Mouse (Mus musculus): Measurements from ENCODE around the gene Ywhae. TPM values are rescaled to one million over a fixed set of nuclear protein-coding genes. Genes with fewer than 3 reads are reported as not detected.
A peak's percentile ranks its signal among the peaks of the same experiment; 100 is the strongest.

The Ywhae gene
- total RNA-seq, 2 experiments from 2014 or later: 524 to 527 TPM

DNA sequence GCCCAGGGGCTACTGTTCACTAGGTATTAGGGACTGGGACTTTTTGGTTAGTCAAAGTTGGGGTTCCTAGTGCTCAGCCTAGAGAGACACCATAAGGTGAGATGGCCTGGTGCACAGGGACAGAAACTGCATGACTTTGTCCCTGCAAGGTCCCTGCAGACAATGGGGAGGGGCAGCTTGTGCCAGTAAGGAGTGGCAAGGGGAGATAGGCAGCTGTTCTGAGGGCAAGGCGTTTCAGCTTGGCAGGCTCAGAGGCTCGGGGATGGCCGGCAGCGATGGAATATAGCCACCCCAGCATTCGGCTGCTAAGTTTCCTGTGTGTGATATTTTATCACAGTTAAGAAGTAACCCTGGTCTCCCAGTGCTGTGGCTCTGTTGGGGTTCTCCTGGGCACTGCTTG, 51.1 kb downstream of the Ywhae start:
- DNase-seq: no peak
- intact Hi-C loops (cut with DNase I): loop anchor here (2.0 to 10.0 kb wide), 3 partner anchors 119 to 441 kb away; no protein-coding TSS in a partner anchor

DNA sequence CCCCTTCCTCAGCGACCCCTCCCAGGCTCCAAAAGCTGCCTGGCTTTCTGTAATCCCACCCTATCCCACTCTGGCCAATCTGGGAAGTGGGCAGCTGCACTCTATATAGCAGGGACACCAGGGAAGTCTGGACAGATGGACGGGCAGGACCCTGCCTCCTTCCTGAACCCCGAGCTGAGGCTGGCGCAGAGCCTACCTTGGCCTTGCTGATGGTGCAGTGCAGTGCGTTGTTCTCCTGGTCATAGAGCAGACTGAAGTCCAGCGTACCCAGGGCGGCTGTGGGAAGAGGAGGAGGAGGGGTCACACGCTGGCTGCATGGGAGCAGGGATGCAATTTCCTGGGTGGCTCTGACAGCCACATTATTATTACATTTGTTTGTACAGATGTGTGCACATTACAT, 53.2 kb downstream of the Ywhae start:
- intact Hi-C loops (cut with DNase I): loop anchor here (10.0 kb wide), 1 partner anchor 439 kb away; no protein-coding TSS in a partner anchor
- no peak for DNase-seq

DNA sequence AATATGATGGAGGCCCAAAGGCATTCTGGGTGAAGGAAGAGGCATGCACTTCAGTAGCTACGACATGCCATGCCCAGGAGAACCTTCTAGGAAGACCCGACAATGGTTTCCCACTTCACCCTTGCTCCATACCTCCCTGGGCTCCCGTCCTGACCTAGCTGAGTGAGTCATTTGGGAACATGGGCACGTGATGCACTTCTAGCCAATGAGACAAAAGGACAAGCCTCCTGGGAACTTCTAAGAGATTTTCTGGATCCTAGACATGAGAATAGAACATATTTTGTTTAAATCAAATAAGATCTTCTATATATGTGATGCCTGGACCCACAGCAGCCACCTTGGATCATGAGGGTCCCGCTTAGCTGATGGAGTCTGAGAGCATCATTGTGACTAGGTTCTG, 59.9 kb downstream of the Ywhae start:
- intact Hi-C loops (cut with DNase I): no loop called here
- DNase-seq: no peak

GRCm38 (mm10) chr11:75793351-75793750, 60.7 kb downstream of the Ywhae start:
- intact Hi-C loops (cut with DNase I): no loop called here

DNA sequence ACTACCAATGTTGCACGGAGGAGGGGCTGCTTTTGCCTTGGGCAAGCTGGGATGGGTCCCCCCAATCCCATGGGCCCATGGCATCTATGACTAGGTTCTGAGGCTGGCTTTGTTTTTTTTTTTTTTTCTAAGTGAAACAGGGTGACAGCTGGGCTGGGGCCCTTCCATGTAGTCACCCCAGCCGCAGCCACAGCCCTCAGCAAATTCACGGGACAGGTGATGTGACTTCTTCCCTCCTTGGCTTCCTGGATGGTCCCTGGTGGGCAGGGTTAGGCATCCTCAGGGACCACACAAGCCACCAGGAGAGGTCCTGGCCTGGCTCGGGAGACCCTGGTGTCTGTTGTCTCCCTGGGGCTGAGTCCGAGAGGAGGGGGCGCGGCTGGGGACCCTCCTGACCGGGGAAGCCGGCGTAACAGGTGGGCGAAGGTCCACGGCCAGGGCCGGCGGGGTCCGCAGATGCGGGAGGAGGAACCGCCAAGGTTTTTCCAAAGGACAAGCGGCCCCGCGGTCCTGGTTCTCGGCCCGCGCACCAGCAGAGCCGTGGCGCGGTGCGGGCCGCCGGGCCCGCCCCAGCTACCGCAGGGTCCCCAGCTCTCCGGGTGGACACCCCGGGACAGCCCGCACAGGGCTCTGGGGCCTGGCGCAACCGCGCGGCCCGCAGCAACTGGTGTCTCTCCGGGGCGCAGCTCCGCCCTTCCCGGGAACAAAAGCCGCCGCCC, 62.1 kb downstream of the Ywhae start:
- intact Hi-C loops (cut with DNase I): no loop called here
- DNase-seq: no peak

More at GRCm38 (mm10) chr11:75793351-75793750, 60.7 kb downstream of the Ywhae start:
- DNase-seq: no peak

GRCm38 (mm10) chr11:75795321-75795636, 62.6 kb downstream of the Ywhae start:
- no peak for DNase-seq
- intact Hi-C loops (cut with DNase I): no loop called here

DNA sequence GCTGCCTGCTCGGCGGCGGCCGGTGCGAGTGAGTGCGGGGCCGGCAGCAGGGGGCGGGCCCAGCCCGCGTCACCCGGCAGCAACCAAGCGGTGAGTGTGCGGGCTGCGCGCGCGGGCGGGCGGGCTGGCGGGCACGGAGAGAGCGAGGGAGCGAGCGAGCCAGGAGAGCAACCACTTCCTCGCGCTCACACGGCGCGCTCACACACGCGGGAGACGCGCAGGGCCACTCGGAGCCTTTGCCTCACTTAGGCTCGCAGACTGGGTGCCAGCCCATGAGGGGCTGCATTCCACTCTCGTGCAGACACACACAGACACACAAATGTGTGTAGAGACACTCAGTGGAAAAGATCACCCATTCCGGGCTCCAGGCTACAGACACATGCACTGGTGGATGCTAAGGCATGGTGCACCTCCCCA, 63.4 kb downstream of the Ywhae start, which contains the start of gene Doc2b:
Doc2b (minus strand) TSS at position 21 of the 417 bp plus-strand sequence.
- DNase-seq: no peak
- intact Hi-C loops (cut with DNase I): no loop called here

GRCm38 (mm10) chr11:75796536-75797246, 64.0 kb downstream of the Ywhae start:
- intact Hi-C loops (cut with DNase I): no loop called here
- DNase-seq: no peak

- DNase-seq: no peak
- intact Hi-C loops (cut with DNase I): no loop called here
Measured at GRCm38 (mm10) chr11:75801369-75801768, 68.7 kb downstream of the Ywhae start.

DNA sequence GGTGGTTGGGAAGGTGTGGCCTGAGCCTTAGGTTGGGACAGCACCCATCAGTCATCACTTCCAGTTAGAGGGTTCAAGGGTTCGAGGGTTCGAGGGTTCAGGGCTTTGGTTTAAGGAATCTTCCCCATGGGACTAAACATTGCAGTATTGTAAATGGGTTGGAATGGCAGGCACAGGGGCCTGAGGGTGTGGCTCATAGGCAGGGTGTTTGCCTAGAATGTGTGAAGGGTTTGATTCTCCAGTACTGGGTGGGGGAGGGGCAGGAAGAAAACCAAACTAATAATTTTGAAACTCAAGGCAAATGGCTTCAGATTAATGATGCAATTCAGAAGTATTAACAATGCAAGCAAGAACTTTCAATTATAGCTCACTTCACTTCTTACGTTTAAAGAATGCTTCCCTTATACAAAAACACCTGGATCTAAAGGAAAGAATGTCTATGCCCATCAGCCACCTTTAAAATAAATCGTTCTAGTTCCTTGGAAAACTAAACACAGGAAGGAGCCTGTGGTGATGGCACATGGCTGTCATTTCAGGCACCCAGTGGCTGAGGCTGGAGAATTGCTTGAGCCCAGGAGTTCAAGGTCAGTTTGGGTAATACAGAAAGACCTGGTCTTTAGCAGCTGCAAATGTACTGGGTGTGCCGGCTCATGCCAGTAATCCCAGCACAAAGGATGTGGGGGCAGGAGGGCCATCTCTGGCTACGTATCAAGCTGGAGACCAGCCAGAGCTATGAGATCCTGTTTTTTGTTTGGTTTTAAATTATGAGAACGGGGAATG, 69.3 kb downstream of the Ywhae start:
- DNase-seq: no peak
- intact Hi-C loops (cut with DNase I): no loop called here

- DNase-seq: no peak
- intact Hi-C loops (cut with DNase I): no loop called here
Measured at GRCm38 (mm10) chr11:75807486-75807885, 74.8 kb downstream of the Ywhae start.

GRCm38 (mm10) chr11:75810526-75810925, 77.9 kb downstream of the Ywhae start:
- intact Hi-C loops (cut with DNase I): no loop called here
- no peak for DNase-seq

- intact Hi-C loops (cut with DNase I): no loop called here
Measured at GRCm38 (mm10) chr11:75811900-75812299, 79.2 kb downstream of the Ywhae start.

GRCm38 (mm10) chr11:75813085-75813484, 80.4 kb downstream of the Ywhae start:
- DNase-seq: no peak
- intact Hi-C loops (cut with DNase I): no loop called here

More at GRCm38 (mm10) chr11:75811900-75812299, 79.2 kb downstream of the Ywhae start:
- DNase-seq: peak; percentile 68 to 76

Other genes starting within 250 kb of the Ywhae start
- gene Prpf8, start 246.1 kb upstream of the Ywhae start, total RNA-seq (2021): 10 to 100 TPM; 56.1 to 64.1 TPM
- 10 to 100 TPM; 39.1 to 40.1 TPM for gene Rilp, start 222.8 kb upstream of the Ywhae start, total RNA-seq (2021)
- 1 to 10 TPM; 2.8 to 3.1 TPM for gene Scarf1, start 219.3 kb upstream of the Ywhae start, total RNA-seq (2021)
- 10 to 100 TPM; 17.6 to 26.9 TPM for gene Slc43a2, start 201.2 kb upstream of the Ywhae start, total RNA-seq (2021)
- gene Pitpna, start 144.8 kb upstream of the Ywhae start, total RNA-seq (2021): 100 to 1,000 TPM; 186 to 223 TPM
- gene Inpp5k, start 101.9 kb upstream of the Ywhae start, total RNA-seq (2021): 10 to 100 TPM; 20.4 to 24.0 TPM
- gene Myo1c, start 82.4 kb upstream of the Ywhae start, total RNA-seq (2021): 10 to 100 TPM; 37.4 to 41.5 TPM
- 10 to 100 TPM; 38.5 to 44.0 TPM for gene Crk, start 53.6 kb upstream of the Ywhae start, total RNA-seq (2021)
- 1 to 10 TPM in 1 of 2 experiments, under 1 TPM in 1; 0.84 to 1.1 TPM for gene Doc2b, start 63.2 kb downstream of the Ywhae start, total RNA-seq (2021)
- gene Rph3al, start 205.6 kb downstream of the Ywhae start, total RNA-seq (2021): 10 to 100 TPM in 1 of 2 experiments, 1 to 10 TPM in 1; 9.4 to 11.0 TPM